Mouse (Mus musculus): ENCODE measurements around the gene Col7a1. TPM values are rescaled to one million over a fixed set of nuclear protein-coding genes. Genes with fewer than 3 reads are reported as not detected.
A peak's percentile ranks its signal among the peaks of the same experiment; 100 is the strongest.

Gene Col7a1
- polyA plus RNA-seq (2015; fragmentation: Nextera tagmentation; extraction: Ambion mirVana) = 6.0 and 8.5 TPM in 2 replicates

DNA sequence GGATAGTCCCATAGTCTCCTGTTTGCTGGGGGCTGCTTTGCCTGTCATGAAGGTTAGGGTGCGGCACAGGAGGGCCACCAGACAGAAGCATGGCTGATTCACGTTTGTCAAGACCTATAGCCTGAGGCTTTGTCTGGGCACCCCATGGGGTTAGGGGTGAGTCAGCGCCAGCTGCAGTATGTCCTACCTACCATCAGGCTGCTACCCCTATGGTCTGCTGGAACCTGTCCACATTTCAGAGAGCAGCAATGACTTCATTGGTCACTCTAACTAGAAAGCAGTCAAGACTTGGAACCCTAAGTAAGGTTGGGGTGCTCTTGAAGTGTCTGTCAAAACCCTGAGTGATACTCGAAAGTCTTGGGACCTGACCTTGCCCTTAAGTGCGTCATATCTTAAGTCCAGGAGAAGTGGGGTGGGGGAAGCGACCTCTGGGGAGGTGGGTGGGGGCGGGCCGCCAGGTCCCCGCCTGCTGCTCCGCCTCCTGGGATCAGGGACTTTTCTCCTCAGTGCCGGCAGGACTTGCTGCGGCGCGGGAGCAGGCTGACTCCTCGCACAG lies at the start of gene Col7a1:
TSS of gene Col7a1 (plus strand) at position 506 of the 556 bp plus-strand sequence.
- peak within 1 kb of the TSS; percentile 54 for H3K9ac ChIP-seq (ENCODE audit: low read length)
- H3K4me3 ChIP-seq (replicated peaks; ENCODE audit: low read length) = peak within 1 kb of the TSS; percentile 37
- H3K9me3 ChIP-seq (replicated peaks; ENCODE audit: control insufficient read depth, low read length) = no peaks in the 10 kb centered on the region
- H3K4me1 ChIP-seq (ENCODE audit: control insufficient read depth, insufficient read depth, low read length) = peaks cover 21% of the 10 kb centered on the region
- no peak within 1 kb of the TSS for H3K27ac ChIP-seq (ENCODE audit: low read length)
- peaks cover 12% of the 10 kb centered on the region for H3K36me3 ChIP-seq (ENCODE audit: control insufficient read depth, insufficient read depth, low read length)
- WGBS = 10% methylated on average over 15 of the region's 15 CpGs
- no peak for ATAC-seq (ENCODE audit: insufficient read depth, low FRiP score)
- no peaks in the 10 kb centered on the region for H3K27me3 ChIP-seq (ENCODE audit: control insufficient read depth, insufficient read depth, low read length)
- H3K4me2 ChIP-seq (ENCODE audit: low read depth, low read length) = peak within 1 kb of the TSS; percentile 41

DNA sequence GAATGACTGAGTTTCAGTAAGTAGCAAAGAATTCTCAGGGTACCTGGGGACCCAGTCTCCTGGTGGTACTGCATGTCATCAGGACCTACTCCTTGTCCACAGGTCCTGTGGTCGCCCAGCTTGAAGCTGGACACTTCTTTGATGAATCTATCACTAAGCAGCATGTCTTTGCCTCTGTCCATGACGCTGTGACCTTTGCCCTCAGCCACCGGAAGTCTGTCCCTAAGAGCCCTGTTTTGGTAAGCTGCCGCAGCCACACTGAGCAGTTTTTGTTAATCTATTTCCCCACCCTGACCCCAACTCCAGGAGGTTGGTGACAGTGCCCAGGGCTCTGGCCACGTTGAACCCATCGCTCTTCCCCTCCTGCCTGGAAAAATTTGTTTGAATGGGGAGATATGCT lies 41.1 kb upstream of the Col7a1 start:
- no peak overlapping the region for H3K4me2 ChIP-seq (ENCODE audit: low read depth, low read length)

DNA sequence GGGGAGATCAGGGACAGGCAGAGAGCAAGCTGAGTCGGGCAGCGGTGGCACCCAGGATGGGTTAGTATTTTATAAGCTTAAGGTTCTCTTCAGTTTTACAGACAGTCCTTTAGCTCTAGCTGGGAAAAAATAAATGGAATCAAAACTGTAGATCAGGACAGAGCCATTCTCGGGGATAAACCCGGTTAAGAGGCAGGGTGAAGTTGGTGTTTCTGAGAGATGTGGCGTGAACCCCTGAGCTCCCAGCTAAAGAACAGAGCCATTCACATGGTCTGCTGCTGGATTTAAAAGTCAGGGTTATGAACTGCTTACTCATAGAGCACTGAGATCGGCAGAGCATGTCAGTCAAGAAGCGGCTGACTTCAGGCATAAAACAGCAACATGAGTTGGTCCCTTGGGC lies 40.2 kb upstream of the Col7a1 start:
- Histone ChIP-seq H3K9me3 (replicated peaks; ENCODE audit: control insufficient read depth, low read length) (no peaks in the 10 kb centered on the region), H3K36me3 (ENCODE audit: control insufficient read depth, insufficient read depth, low read length) (no peaks in the 10 kb centered on the region), H3K4me3 (replicated peaks; ENCODE audit: low read length) (no peak overlapping the region), H3K9ac (ENCODE audit: low read length) (no peak overlapping the region), H3K27me3 (ENCODE audit: control insufficient read depth, insufficient read depth, low read length) (no peaks in the 10 kb centered on the region), H3K27ac (ENCODE audit: low read length) (no peak overlapping the region), H3K4me2 (ENCODE audit: low read depth, low read length) (no peak overlapping the region), H3K4me1 (ENCODE audit: control insufficient read depth, insufficient read depth, low read length) (no peaks in the 10 kb centered on the region)
- WGBS = 82% methylated on average over 7 of the region's 7 CpGs
- no peak for ATAC-seq (ENCODE audit: insufficient read depth, low FRiP score)

More for the DNA sequence above, 41.1 kb upstream of the Col7a1 start:
- ATAC-seq (ENCODE audit: insufficient read depth, low FRiP score) = no peak
- Histone ChIP-seq H3K36me3 (ENCODE audit: control insufficient read depth, insufficient read depth, low read length) (no peaks in the 10 kb centered on the region), H3K9ac (ENCODE audit: low read length) (no peak overlapping the region), H3K9me3 (replicated peaks; ENCODE audit: control insufficient read depth, low read length) (no peaks in the 10 kb centered on the region), H3K4me1 (ENCODE audit: control insufficient read depth, insufficient read depth, low read length) (no peaks in the 10 kb centered on the region), H3K4me3 (replicated peaks; ENCODE audit: low read length) (no peak overlapping the region), H3K27me3 (ENCODE audit: control insufficient read depth, insufficient read depth, low read length) (no peaks in the 10 kb centered on the region), H3K27ac (ENCODE audit: low read length) (no peak overlapping the region)
- 63% methylated on average over 6 of the region's 6 CpGs for WGBS

DNA sequence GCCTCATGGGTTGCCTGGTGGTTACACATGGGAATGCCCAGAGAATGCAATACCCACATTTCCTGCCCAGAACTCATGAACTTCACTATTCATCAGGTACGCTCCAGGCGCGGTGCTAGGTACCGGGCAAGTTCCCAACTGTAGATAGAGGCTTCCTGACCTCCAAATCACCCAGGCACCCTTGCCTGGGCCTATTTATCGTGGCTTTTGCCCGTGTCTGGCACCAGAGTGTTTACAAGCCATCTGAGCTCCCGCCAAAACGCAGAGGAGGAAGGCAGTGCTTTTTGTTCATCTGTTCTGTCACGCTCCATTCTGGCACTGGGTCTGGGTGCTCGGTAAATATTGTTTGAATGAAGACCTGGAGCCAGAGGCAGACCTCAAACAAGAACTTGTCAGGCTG lies 39.8 kb upstream of the Col7a1 start:
- no peak overlapping the region for H3K4me3 ChIP-seq (replicated peaks; ENCODE audit: low read length)
- no peak overlapping the region for H3K4me2 ChIP-seq (ENCODE audit: low read depth, low read length)
- ATAC-seq (ENCODE audit: insufficient read depth, low FRiP score) = no peak
- H3K9ac ChIP-seq (ENCODE audit: low read length) = no peak overlapping the region
- H3K4me1 ChIP-seq (ENCODE audit: control insufficient read depth, insufficient read depth, low read length) = no peaks in the 10 kb centered on the region
- no peaks in the 10 kb centered on the region for H3K9me3 ChIP-seq (replicated peaks; ENCODE audit: control insufficient read depth, low read length)
- H3K27me3 ChIP-seq (ENCODE audit: control insufficient read depth, insufficient read depth, low read length) = no peaks in the 10 kb centered on the region
- 51% methylated on average over 10 of the region's 10 CpGs for WGBS
- no peaks in the 10 kb centered on the region for H3K36me3 ChIP-seq (ENCODE audit: control insufficient read depth, insufficient read depth, low read length)
- H3K27ac ChIP-seq (ENCODE audit: low read length) = no peak overlapping the region

DNA sequence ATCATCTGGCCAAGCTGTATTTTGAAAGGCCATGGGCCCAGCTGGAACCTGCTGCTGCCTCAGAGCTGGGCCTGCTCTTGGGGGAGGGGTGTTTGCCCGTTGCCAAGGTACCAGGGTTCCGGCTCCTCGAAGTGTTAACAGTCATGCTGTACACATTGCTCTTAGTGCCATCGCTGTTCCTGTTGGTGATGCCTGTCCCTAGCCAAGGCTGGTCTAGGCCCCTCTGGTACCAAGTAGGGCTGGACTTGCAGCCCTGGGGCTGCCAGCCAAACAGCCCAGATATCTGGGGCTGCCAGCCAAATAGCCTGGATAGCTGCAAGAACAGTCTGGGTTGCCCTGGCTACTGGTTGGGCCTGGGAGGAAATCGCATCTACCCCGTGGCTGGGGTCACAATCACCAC lies 38.9 kb upstream of the Col7a1 start, which contains the start of gene Tmem89:
TSS of gene Tmem89 (plus strand) at position 129 of the 400 bp plus-strand sequence.
- Histone ChIP-seq H3K27ac (ENCODE audit: low read length) (no peak within 1 kb of the TSS), H3K27me3 (ENCODE audit: control insufficient read depth, insufficient read depth, low read length) (no peaks in the 10 kb centered on the region), H3K9ac (ENCODE audit: low read length) (no peak within 1 kb of the TSS), H3K4me2 (ENCODE audit: low read depth, low read length) (no peak within 1 kb of the TSS), H3K36me3 (ENCODE audit: control insufficient read depth, insufficient read depth, low read length) (no peaks in the 10 kb centered on the region), H3K4me1 (ENCODE audit: control insufficient read depth, insufficient read depth, low read length) (no peaks in the 10 kb centered on the region), H3K4me3 (replicated peaks; ENCODE audit: low read length) (no peak within 1 kb of the TSS), H3K9me3 (replicated peaks; ENCODE audit: control insufficient read depth, low read length) (no peaks in the 10 kb centered on the region)
- ATAC-seq (ENCODE audit: insufficient read depth, low FRiP score) = no peak
- 77% methylated on average over 6 of the region's 6 CpGs for WGBS

DNA sequence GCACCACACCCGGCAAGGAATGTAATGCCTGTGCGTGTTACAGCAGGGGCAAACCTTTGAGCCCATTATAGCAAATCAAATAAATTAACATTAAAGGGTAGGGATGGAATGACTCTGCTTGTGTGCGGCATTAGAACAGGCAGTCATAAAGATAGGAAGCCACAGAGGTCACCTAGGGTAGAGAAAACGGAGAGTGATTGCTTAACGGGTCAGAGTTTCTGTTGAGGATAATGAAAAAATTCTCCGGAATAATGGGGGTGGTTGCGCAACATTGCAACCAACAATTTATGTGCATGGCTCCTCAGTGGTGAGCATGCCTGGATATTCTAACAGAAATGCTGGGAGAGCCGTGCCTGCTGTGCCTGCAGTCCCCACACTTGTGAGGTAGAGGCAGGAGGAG lies 27.5 kb upstream of the Col7a1 start:
- H3K36me3 ChIP-seq (ENCODE audit: control insufficient read depth, insufficient read depth, low read length) = no peaks in the 10 kb centered on the region
- no peak overlapping the region for H3K27ac ChIP-seq (ENCODE audit: low read length)
- 55% methylated on average over 8 of the region's 8 CpGs for WGBS
- ATAC-seq (ENCODE audit: insufficient read depth, low FRiP score) = no peak
- H3K9me3 ChIP-seq (replicated peaks; ENCODE audit: control insufficient read depth, low read length) = no peaks in the 10 kb centered on the region
- H3K27me3 ChIP-seq (ENCODE audit: control insufficient read depth, insufficient read depth, low read length) = no peaks in the 10 kb centered on the region
- H3K4me1 ChIP-seq (ENCODE audit: control insufficient read depth, insufficient read depth, low read length) = no peaks in the 10 kb centered on the region
- no peak overlapping the region for H3K4me2 ChIP-seq (ENCODE audit: low read depth, low read length)
- no peak overlapping the region for H3K9ac ChIP-seq (ENCODE audit: low read length)
- H3K4me3 ChIP-seq (replicated peaks; ENCODE audit: low read length) = no peak overlapping the region

DNA sequence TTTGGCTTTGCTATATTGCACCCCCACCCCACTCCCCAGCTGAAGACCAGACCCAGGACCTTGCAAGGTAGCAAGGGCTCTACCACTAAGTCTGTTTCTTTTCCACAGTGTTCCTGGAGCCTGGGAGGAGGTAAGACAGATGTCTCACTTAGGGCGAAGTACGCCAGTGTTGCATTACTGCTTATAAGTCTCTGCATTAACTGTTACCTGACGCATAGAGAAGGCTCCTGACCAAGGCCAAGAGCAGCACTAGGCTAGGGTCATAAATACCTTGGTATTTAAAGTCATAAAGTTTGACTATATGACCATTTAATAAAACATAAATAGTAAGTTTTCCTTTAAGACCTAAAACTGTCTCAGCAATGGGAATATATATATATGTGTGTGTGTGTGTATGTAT lies 25.0 kb upstream of the Col7a1 start:
- 83% methylated on average over 3 of the region's 3 CpGs for WGBS
- Histone ChIP-seq H3K27me3 (ENCODE audit: control insufficient read depth, insufficient read depth, low read length) (no peaks in the 10 kb centered on the region), H3K4me1 (ENCODE audit: control insufficient read depth, insufficient read depth, low read length) (no peaks in the 10 kb centered on the region), H3K27ac (ENCODE audit: low read length) (no peak overlapping the region), H3K36me3 (ENCODE audit: control insufficient read depth, insufficient read depth, low read length) (no peaks in the 10 kb centered on the region), H3K9ac (ENCODE audit: low read length) (no peak overlapping the region), H3K4me2 (ENCODE audit: low read depth, low read length) (no peak overlapping the region), H3K4me3 (replicated peaks; ENCODE audit: low read length) (no peak overlapping the region), H3K9me3 (replicated peaks; ENCODE audit: control insufficient read depth, low read length) (no peaks in the 10 kb centered on the region)
- no peak for ATAC-seq (ENCODE audit: insufficient read depth, low FRiP score)

DNA sequence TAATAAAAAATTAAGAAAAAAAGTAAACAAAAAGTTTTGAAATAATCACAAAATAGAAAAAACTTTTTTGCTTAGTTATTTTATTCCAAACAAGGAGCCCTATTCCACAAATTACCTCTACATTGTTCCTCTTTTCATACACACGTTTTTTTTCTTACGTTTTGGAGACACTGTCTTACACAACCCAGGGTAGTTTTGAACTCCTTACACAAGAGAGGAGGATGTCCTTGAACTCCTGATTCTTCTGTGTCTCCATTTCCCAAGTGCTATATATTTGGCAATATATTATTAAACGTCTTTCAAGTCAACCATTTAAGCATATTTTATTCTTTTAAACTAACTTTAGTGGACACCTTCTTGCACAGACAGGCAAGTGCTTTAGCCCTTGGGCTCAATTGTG lies 17.4 kb upstream of the Col7a1 start:
- no peak for ATAC-seq (ENCODE audit: insufficient read depth, low FRiP score)
- Histone ChIP-seq H3K27me3 (ENCODE audit: control insufficient read depth, insufficient read depth, low read length) (no peaks in the 10 kb centered on the region), H3K9ac (ENCODE audit: low read length) (no peak overlapping the region), H3K4me2 (ENCODE audit: low read depth, low read length) (peak overlapping the region; percentile 2; the same call in 1 of the 2 replicates), H3K27ac (ENCODE audit: low read length) (no peak overlapping the region), H3K4me1 (ENCODE audit: control insufficient read depth, insufficient read depth, low read length) (peaks cover 4% of the 10 kb centered on the region), H3K4me3 (replicated peaks; ENCODE audit: low read length) (no peak overlapping the region), H3K36me3 (ENCODE audit: control insufficient read depth, insufficient read depth, low read length) (peaks cover 16% of the 10 kb centered on the region; the same call in 1 of the 2 replicates), H3K9me3 (replicated peaks; ENCODE audit: control insufficient read depth, low read length) (no peaks in the 10 kb centered on the region)
- WGBS = 12% methylated on average over 3 of the region's 3 CpGs

DNA sequence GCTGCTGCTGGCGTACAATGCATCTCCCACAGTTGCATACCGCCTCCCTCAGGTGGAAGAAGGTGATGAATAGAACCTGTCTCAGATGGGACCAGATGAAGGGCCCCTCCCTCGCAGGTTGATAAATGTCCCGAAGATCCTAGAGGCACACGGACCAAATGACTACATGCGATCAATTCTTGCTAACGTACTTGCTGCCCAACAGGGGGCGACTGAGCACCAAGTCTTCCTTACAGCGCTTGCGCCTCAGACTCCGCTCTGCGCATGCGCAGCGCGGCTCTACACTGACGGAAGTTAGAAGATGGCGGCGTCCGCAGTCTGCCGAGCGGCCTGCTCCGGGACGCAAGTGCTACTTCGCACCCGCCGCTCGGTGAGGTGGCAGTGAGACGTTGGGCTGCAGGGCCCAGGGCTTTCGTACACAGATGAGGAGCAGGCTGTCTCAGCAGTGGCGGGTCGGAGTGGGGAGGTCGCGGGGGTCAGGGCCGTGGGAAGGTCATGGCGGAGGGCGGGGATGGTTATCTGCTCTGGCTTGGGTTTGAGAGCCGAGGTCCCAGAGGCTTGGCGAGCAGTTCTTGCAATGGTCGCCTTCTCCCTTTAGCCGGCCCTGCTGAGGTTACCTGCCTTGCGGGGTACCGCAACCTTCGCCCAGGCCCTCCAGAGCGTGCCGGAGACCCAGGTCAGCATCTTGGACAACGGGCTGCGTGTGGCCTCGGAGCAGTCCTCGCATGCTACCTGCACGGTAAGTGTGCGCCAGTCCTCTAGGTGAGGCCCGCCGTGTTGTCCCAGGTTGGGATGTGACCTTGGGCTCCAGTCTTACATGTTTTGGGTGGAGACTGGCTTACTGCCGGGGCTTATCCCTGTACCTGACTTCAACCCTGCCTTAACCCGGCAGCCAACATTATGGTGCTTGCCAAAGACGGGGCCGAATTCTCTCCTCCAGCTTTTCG lies 16.7 kb upstream of the Col7a1 start, which contains the start of gene Uqcrc1:
TSS of gene Uqcrc1 (plus strand) at position 216 of the 947 bp plus-strand sequence.
- Histone ChIP-seq H3K4me3 (replicated peaks; ENCODE audit: low read length) (peak within 1 kb of the TSS; percentile 96), H3K4me1 (ENCODE audit: control insufficient read depth, insufficient read depth, low read length) (peaks cover 4% of the 10 kb centered on the region), H3K27ac (ENCODE audit: low read length) (peak within 1 kb of the TSS; percentile 75; the same call in 1 of the 2 replicates), H3K27me3 (ENCODE audit: control insufficient read depth, insufficient read depth, low read length) (no peaks in the 10 kb centered on the region), H3K9me3 (replicated peaks; ENCODE audit: control insufficient read depth, low read length) (no peaks in the 10 kb centered on the region), H3K36me3 (ENCODE audit: control insufficient read depth, insufficient read depth, low read length) (peaks cover 16% of the 10 kb centered on the region; the same call in 1 of the 2 replicates), H3K4me2 (ENCODE audit: low read depth, low read length) (peak within 1 kb of the TSS; percentile 60), H3K9ac (ENCODE audit: low read length) (peak within 1 kb of the TSS; percentile 96)
- ATAC-seq (ENCODE audit: insufficient read depth, low FRiP score) = peak; percentile 93
- under 1% methylated on average over 57 of the region's 58 CpGs for WGBS
